Mouse (Mus musculus) cerebellum, adult 11 months (tissue): Measurements from ENCODE around the gene Babam2.
"Not testable (repeated sequence)": the region's sequence is repeated elsewhere in the genome, so short reads cannot be mapped to it uniquely, and the experiment has no call there.

Experiments used
- DNase-seq: peaks from one replicate; pipeline ENCODE4 v3.0.0; 2022

Babam2 gene

GRCm38 (mm10) chr5:31792338-31792737 lies 94.9 kb downstream of the Babam2 start:
- no peak for DNase-seq

- no peak for DNase-seq
These were observed 95.4 kb downstream of the Babam2 start for GRCm38 (mm10) chr5:31792863-31793262.

- DNase-seq, result no peak
These were observed 97.9 kb downstream of the Babam2 start for GRCm38 (mm10) chr5:31795414-31795813.

- no peak for DNase-seq
These were observed 99.5 kb downstream of the Babam2 start for GRCm38 (mm10) chr5:31796979-31797378.

GRCm38 (mm10) chr5:31804211-31804610 lies 106.7 kb downstream of the Babam2 start:
- DNase-seq, result not testable (repeated sequence)

GRCm38 (mm10) chr5:31804751-31805150 lies 107.3 kb downstream of the Babam2 start:
- DNase-seq, result no peak

- no peak for DNase-seq
These were observed 109.8 kb downstream of the Babam2 start for GRCm38 (mm10) chr5:31807312-31807711.

GRCm38 (mm10) chr5:31808271-31808670 lies 110.8 kb downstream of the Babam2 start:
- peak; percentile 11 for DNase-seq

GRCm38 (mm10) chr5:31810796-31811662 lies 113.5 kb downstream of the Babam2 start:
- DNase-seq, result no peak

GRCm38 (mm10) chr5:31811663-31812001 lies 114.1 kb downstream of the Babam2 start:
- no peak for DNase-seq

- DNase-seq, result no peak
These were observed 115.7 kb downstream of the Babam2 start for GRCm38 (mm10) chr5:31813156-31813675.

GRCm38 (mm10) chr5:31814068-31814467 lies 116.6 kb downstream of the Babam2 start:
- DNase-seq, result no peak

- no peak for DNase-seq
These were observed 117.6 kb downstream of the Babam2 start for GRCm38 (mm10) chr5:31815129-31815528.

- no peak for DNase-seq
These were observed 118.6 kb downstream of the Babam2 start for GRCm38 (mm10) chr5:31816082-31816481.

- DNase-seq, result no peak
These were observed 123.3 kb downstream of the Babam2 start for GRCm38 (mm10) chr5:31820801-31821200.

- DNase-seq, result no peak
These were observed 123.7 kb downstream of the Babam2 start for GRCm38 (mm10) chr5:31821204-31821603.

GRCm38 (mm10) chr5:31823673-31824072 lies 126.2 kb downstream of the Babam2 start:
- no peak for DNase-seq

GRCm38 (mm10) chr5:31824126-31824525 lies 126.6 kb downstream of the Babam2 start:
- no peak for DNase-seq

GRCm38 (mm10) chr5:31827304-31827703 lies 129.8 kb downstream of the Babam2 start:
- DNase-seq, result no peak

GRCm38 (mm10) chr5:31827896-31828295 lies 130.4 kb downstream of the Babam2 start:
- no peak for DNase-seq

GRCm38 (mm10) chr5:31828747-31829146 lies 131.3 kb downstream of the Babam2 start:
- no peak for DNase-seq

- no peak for DNase-seq
These were observed 132.1 kb downstream of the Babam2 start for GRCm38 (mm10) chr5:31829588-31829987.

GRCm38 (mm10) chr5:31831587-31831986 lies 134.1 kb downstream of the Babam2 start:
- DNase-seq, result no peak

GRCm38 (mm10) chr5:31835691-31836090 lies 138.2 kb downstream of the Babam2 start:
- no peak for DNase-seq

- DNase-seq, result no peak
These were observed 142.5 kb downstream of the Babam2 start for GRCm38 (mm10) chr5:31839973-31840372.
